Mouse (Mus musculus) R1 (cell line): Measurements from ENCODE around the gene Dctn5.
A peak's percentile ranks its signal among the peaks of the same experiment; 100 is the strongest.

Source experiments
- DNase-seq: peaks from one replicate; pipeline ENCODE4 v3.0.0-alpha.2; 2018; ENCODE audit warnings: low read depth, low spot score

The Dctn5 gene

GRCm38 (mm10) chr7:122160037-122160436 is 27.2 kb downstream of the Dctn5 start:
- peak; percentile 39 for DNase-seq

GRCm38 (mm10) chr7:122163766-122164165 is 30.9 kb downstream of the Dctn5 start:
- no peak for DNase-seq

- DNase-seq, result no peak
Observed at GRCm38 (mm10) chr7:122167203-122167602, 34.4 kb downstream of the Dctn5 start.

GRCm38 (mm10) chr7:122170705-122171104 is 37.9 kb downstream of the Dctn5 start:
- no peak for DNase-seq

GRCm38 (mm10) chr7:122171613-122172012 is 38.8 kb downstream of the Dctn5 start:
- no peak for DNase-seq

- DNase-seq, result no peak
Observed at GRCm38 (mm10) chr7:122180720-122181119, 47.9 kb downstream of the Dctn5 start.

GRCm38 (mm10) chr7:122184569-122184968 is 51.7 kb downstream of the Dctn5 start:
- DNase-seq, result no peak

- no peak for DNase-seq
Observed at GRCm38 (mm10) chr7:122186043-122186442, 53.2 kb downstream of the Dctn5 start, which contains the start of gene Ern2. Ern2 (minus strand) TSS chr7:122186207.

- DNase-seq, result peak; percentile 84
Observed at GRCm38 (mm10) chr7:122189484-122189883, 56.6 kb downstream of the Dctn5 start.

GRCm38 (mm10) chr7:122191097-122191496 is 58.3 kb downstream of the Dctn5 start:
- DNase-seq, result peak; percentile 80

- DNase-seq, result peak; percentile 30
Observed at GRCm38 (mm10) chr7:122193919-122194318, 61.1 kb downstream of the Dctn5 start.

GRCm38 (mm10) chr7:122196771-122197170 is 63.9 kb downstream of the Dctn5 start:
- DNase-seq, result peak; percentile 15

GRCm38 (mm10) chr7:122197306-122197705 is 64.5 kb downstream of the Dctn5 start:
- peak; percentile 85 for DNase-seq
